Mouse (Mus musculus) induced T-regulatory cell, adult 2 months (primary cell): ENCODE results near the gene Col15a1.

Experiments used
- DNase-seq: peaks from one replicate; pipeline ENCODE4 v3.0.0-alpha.2; 2012; ENCODE audit warnings: low read depth

The Col15a1 gene

GRCm38 (mm10) chr4:47352061-47352661 is 144.2 kb downstream of the Col15a1 start:
- DNase-seq = peak; percentile 75

- DNase-seq = peak; percentile 98
Measured at GRCm38 (mm10) chr4:47352803-47353388, 144.9 kb downstream of the Col15a1 start, which contains the start of gene Tgfbr1. Gene Tgfbr1 (plus strand): TSS chr4:47353222.

- peak; percentile 49 for DNase-seq
Measured at GRCm38 (mm10) chr4:47353416-47354111, 145.6 kb downstream of the Col15a1 start.

- DNase-seq = no peak
Measured at GRCm38 (mm10) chr4:47354304-47354703, 146.3 kb downstream of the Col15a1 start.

GRCm38 (mm10) chr4:47362662-47363061 is 154.7 kb downstream of the Col15a1 start:
- DNase-seq = no peak
